Mouse (Mus musculus): Measurements from ENCODE around the gene Sar1b. TPM values are rescaled to one million over a fixed set of nuclear protein-coding genes. Genes with fewer than 3 reads are reported as not detected.

The Sar1b gene
- total RNA-seq, 2 experiments from 2014 or later, result 433 to 496 TPM

- no peak for DNase-seq (ENCODE audit: low spot score)
These were observed 61.5 kb downstream of the Sar1b start for GRCm38 (mm10) chr11:51824867-51825424.

GRCm38 (mm10) chr11:51831962-51832909, 68.7 kb downstream of the Sar1b start:
- DNase-seq (ENCODE audit: low spot score), result no peak

GRCm38 (mm10) chr11:51832992-51833391, 69.5 kb downstream of the Sar1b start:
- no peak for DNase-seq (ENCODE audit: low spot score)

GRCm38 (mm10) chr11:51833393-51834066, 70.0 kb downstream of the Sar1b start:
- DNase-seq (ENCODE audit: low spot score), result no peak

GRCm38 (mm10) chr11:51834067-51834411, 70.6 kb downstream of the Sar1b start:
- DNase-seq (ENCODE audit: low spot score), result no peak

- DNase-seq (ENCODE audit: low spot score), result no peak
These were observed 72.1 kb downstream of the Sar1b start for GRCm38 (mm10) chr11:51835598-51835997.

GRCm38 (mm10) chr11:51836506-51836905, 73.0 kb downstream of the Sar1b start:
- DNase-seq (ENCODE audit: low spot score), result no peak

- DNase-seq (ENCODE audit: low spot score), result peak; percentile 58
These were observed 74.0 kb downstream of the Sar1b start for GRCm38 (mm10) chr11:51837164-51838153.

- no peak for DNase-seq (ENCODE audit: low spot score)
These were observed 75.6 kb downstream of the Sar1b start for GRCm38 (mm10) chr11:51839106-51839505.

GRCm38 (mm10) chr11:51839973-51840372, 76.5 kb downstream of the Sar1b start:
- DNase-seq (ENCODE audit: low spot score), result no peak

- DNase-seq (ENCODE audit: low spot score), result no peak
These were observed 77.2 kb downstream of the Sar1b start for GRCm38 (mm10) chr11:51840657-51841056.

- DNase-seq (ENCODE audit: low spot score), result peak; percentile 36
These were observed 77.7 kb downstream of the Sar1b start for GRCm38 (mm10) chr11:51841149-51841548.

Other genes with a start within 250 kb of the Sar1b start
- gene Phykpl, start 178.9 kb upstream of the Sar1b start, total RNA-seq (2021), result 10 to 100 TPM; 10.9 to 11.9 TPM
- gene Hnrnpab, start 156.8 kb upstream of the Sar1b start, total RNA-seq (2021), result 100 to 1,000 TPM; 103 to 109 TPM
- gene Nhp2, start 144.0 kb upstream of the Sar1b start, total RNA-seq (2021), result 10 to 100 TPM; 24.2 to 28.1 TPM
- gene Rmnd5b, start 127.8 kb upstream of the Sar1b start, total RNA-seq (2021), result 10 to 100 TPM; 10.7 to 12.7 TPM
- gene N4bp3, start 112.8 kb upstream of the Sar1b start, total RNA-seq (2021), result 1 to 10 TPM; 2.0 to 2.6 TPM
- under 1 TPM; 0.09 to 0.14 TPM for gene D930048N14Rik, start 112.7 kb upstream of the Sar1b start, total RNA-seq (2021)
- gene 0610009B22Rik, start 74.8 kb upstream of the Sar1b start, total RNA-seq (2021), result 10 to 100 TPM; 40.2 to 46.1 TPM
- gene Sec24a, start 53 bp upstream of the Sar1b start, total RNA-seq (2021), result 10 to 100 TPM; 32.4 to 42.5 TPM
- 1 to 10 TPM; 6.5 to 9.4 TPM for gene Jade2, start 94.0 kb downstream of the Sar1b start, total RNA-seq (2021)
- gene Cdkn2aipnl, start 204.0 kb downstream of the Sar1b start, total RNA-seq (2021), result 10 to 100 TPM; 24.3 to 27.2 TPM
- 100 to 1,000 TPM; 574 to 604 TPM for gene Ube2b, start 237.1 kb downstream of the Sar1b start, total RNA-seq (2021)
- 1 to 10 TPM; 3.0 to 4.6 TPM for gene Cdkl3, start 240.5 kb downstream of the Sar1b start, total RNA-seq (2021)

Measured in gastrocnemius, adult 18-20 months (tissue).